Mouse (Mus musculus) regulatory T cell (primary cell): ENCODE measurements at regions not wholly inside any gene's neighbourhood (a gene's known extent, or its start where the extent isn't known, plus 50 kb on each side); places are given as distances from the start of the nearest gene placed in this dataset.

ENCODE experiments used
- in situ Hi-C: fragments of 300-600 bp; cut with MboI, MseI; formaldehyde crosslinking; loops from one replicate; pipeline ENCODE4 v1.15.1; 2025; ENCODE audit warnings: high pct_unique_total_duplicates

DNA sequence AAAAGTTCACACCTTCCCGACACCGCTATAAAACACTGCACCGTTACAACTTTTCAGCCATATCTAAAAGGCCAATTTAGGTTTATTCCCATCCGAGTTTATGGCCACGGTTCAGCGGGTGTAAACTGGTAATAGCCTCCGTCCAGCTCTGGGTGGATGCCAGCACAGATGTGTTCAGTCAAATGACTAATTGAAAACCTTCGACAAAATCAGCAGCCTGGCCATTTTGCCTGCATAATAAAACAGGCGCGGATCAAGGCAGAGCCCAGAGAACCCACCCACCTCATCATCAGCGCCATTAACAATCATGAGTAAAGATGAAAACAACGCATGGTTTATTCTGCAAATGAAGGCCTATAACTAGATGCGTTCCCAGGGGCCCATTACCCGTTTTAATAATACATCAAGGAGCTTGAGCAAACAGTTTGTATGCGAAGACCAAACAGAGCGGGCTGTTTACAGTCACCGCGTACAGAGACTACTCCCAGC, 172.1 kb upstream of the Irx3 start:
- in situ Hi-C loops = no loop called here

DNA sequence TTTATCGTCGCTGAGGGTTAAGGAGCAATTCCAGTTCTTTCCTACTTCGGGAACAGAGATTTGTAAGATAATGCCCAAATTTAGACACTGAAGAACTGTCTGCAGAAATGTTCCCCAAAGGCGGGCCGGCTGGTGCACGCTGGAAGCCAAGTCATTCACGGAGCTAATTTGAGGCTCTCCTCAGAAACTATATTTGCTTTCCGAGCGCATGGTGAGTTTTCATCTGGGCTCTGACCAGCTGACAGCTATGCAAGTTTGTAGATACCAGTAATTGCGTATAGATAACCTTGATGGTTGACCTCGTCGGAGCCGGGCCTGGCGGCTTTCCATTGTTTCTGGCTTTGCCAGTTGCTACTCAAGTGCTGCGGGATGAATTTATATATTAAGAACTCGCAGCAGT, 165.5 kb upstream of the Irx3 start:
- in situ Hi-C loops = no loop called here

DNA sequence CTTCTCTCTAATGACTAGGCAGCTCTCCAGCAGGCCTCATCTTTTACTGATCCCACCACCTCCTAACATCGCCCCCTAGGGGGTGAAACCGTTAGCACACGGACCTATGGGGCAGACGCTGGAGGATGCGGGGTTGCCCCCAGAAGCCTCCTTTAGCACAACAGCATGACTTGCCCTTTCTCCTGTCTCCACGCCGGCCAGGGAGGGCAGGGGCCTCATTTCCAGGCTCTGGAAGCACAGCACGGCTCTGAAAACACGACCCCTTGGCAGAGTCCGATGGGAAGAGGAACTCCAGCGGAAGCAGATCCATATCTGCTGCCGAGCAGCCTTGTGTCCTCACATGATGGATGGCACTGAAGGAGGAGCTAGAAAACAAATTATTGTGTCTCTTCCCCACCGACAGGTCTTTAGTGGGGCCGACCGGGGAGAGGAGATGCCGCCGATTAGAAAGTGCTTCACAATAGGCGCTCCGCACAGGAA, 165.1 kb upstream of the Irx3 start:
- in situ Hi-C loops = no loop called here

DNA sequence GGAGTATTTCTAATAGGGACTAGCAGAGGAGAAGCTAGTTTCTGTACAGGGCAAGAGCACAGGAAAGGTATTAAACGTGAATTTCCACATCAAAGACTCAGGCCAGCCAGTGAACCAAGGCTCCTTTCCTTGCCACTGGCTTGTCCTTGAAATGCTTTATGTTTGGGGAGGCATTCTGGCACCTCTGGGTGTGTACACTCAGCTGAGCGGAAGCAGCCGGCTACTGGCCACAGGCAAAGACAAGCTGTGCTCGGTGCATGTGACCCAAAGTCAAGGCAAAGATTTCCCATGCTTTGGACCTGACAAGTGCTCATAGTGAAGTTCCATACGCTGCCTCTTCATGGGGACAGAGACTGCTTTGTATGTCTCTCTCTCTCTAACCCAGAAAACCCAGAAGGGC, 159.8 kb upstream of the Irx3 start:
- in situ Hi-C loops = no loop called here

DNA sequence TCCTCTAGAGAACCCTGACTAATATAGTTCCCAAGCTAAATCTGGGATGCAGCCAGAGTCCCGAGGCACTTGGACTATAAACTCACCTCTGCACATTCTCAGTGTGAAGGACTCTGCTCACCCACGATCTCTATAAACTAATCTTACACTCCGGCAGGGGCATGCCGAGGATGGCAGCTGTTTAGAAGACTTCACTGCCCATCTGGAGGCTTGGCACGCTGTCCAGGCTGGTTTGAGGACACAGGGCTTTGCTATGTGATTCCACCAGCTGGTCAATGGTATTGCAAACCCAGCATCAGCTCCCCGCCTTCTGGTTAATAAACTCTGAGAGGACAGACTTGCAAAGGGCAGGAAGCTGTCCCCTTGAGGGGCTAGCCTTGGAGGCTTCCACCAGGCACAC, 153.3 kb upstream of the Irx3 start:
- in situ Hi-C loops = no loop called here

DNA sequence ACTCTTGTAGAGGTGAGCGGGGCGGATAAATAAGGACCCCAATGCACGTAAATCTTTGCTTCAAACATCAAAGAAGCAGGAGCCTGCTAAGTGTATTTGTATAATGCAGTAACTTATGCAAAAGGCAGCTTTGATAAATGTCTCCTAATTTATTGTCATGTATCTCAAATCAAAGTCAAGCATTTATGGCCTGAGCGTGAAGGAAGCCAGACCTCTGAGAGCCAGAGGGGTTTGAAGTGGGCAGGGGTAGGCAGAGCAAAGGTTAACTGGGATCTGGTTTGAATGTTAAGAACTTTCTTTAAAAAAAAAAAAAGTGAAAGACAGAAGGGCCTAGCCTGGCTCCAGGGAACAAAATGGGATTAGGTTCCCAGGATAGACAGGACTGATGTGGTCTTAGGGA, 151.1 kb upstream of the Irx3 start:
- in situ Hi-C loops = no loop called here

DNA sequence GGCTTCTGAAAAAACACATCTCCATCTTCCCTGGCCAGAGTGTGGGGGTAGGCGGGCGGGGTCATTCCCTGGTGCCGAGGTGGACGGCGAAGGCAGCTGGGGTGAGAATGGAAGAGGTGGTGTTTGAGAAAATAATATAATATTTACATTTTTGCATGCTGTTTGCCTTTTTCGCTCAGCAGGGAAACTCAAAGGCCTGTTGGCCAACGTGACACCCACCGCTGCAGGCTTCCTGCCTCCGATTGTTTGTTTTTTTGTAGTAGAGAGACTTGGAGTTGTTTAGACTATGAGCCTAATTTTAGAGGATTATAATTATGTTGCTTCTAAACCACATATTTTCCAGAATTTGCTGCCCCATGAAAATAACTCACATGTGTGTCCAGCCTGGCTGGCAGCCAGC, 147.2 kb upstream of the Irx3 start:
- in situ Hi-C loops = no loop called here

DNA sequence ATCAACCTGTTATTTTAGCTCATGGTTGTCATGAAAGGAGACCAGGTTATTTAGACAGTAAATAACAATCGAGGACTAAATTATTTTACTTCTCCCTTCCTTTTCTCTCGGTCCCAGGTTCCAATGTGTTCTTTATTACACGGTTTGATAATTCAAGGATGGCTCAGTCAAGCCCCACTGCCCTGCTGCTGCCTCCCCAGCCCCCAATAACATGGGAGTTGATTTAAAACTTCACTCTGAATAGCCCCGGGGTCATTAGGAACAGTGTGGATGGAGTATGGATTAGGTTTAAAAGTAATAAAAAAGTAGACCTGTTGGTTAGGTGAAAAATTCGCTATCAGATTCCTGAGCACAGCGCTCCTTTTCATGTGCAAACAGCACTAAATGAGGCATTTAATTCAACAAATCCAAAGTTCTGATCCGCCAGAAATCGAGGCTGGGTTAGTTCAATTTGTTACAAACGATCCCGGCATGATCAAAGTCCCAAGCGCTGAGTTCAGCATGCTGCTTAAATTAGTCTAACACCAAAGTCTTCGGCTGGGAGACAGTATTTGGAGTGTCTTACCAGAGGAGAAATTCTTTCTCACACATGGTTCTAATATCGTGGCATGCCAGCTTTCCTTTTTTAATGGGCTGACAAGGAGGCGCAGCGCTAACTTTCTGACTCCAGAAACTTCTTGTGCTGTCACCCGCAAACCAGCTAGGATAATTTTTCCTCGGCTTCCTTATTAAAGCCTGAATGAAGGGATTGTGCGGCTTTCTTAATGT, 146.5 kb upstream of the Irx3 start:
- in situ Hi-C loops = no loop called here

DNA sequence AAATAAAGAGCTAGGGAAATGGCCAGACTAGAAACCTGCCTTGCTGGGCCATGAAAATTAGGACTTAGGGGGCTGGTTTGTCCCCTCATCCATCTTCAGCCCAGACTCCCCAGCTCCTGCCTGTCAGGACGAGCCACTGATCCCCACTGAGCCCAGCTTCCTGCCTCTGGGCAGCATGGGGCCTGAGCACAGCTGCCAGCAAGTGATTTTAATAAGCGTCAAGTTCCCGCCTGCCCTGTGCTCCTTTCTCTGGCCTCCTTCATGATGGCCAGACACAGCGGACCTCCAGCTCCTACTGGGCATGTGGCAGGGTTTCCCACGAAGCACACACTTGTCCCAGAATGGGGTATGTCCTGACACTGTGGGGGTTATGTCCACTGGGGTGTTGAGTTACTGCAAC, 139.1 kb upstream of the Irx3 start:
- in situ Hi-C loops = no loop called here

DNA sequence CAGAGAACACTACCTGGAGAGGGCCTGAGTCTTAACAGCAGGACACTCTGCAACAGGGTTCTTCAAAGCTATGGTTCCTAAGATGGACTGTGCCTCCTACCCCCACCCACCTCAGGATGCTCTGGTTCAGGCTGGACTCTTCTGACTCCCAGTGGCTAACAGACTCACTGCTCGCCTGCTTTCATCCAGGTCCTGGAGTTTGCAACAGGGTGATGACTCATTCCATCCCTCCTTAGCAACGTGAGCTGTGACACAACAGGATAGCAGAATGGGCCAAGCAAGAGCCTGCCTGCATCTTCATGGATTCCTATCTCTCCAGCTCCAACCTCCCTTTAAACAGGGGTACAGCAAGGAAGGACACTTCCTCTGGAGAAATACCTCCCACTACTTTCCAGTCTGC, 135.4 kb upstream of the Irx3 start:
- in situ Hi-C loops = no loop called here

DNA sequence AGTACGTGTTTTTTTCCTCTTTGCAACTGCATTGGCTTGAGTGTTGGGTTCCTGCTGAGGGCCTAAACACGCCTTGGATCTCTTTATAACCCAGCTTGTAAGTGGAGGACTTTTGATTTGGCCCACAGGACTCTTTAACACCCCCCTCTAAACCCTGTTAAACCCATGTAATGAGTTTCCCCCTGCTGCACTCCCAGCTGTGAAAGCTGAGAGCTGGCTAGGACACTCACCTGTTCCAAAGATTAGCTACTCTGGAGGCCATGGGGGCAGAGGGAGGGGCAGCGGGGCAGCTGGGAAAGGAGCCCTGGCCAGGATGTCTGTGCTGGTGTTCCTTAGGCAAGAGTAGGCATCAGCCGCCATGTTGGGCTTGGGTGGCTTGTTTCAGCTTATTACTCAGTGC, 128.7 kb upstream of the Irx3 start:
- in situ Hi-C loops = no loop called here

DNA sequence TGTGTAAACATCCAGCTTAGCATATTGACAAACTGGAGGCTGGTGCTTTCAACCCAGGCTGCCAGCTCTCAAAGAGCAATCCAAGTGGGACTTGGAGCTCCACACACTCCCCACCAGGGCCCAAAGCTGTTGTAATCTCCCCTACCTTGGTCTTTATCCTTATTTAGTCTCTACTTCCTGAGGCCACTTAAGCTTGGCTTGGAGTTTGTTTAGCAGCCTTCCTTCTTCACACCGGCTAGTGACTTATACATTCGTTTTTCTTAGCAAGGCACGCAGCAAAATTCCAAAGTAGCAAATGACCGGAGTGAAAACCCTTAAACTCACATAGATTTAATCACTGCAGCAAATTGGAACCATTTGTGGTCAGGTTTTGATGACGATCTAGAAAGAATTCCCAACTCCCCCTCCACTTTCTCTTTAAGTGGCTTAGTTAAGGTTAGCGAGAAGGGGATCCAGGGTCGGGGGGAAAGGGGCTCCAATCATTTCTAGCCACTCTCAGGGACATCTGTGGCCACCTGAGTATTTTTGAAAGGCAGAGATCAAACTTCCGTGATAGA, 124.2 kb upstream of the Irx3 start:
- in situ Hi-C loops = no loop called here

DNA sequence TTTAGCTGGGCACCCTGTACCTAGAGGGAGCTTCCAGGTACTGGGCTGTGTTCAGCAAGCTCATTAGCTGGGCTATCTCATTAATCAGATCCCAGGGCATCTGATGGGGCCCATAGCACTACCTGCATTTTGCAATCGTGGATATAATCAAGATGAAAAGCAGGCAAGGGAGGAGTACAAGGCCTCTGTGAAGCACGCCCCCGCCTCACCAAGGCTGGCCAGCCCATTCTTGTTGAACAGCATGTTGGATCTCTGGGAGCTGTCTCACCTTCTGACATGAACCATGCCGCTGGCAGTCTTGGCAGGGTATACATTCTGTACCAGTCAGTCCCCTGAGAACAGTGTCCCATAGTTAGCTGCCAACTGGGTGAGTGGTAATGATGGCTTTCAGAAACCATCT, 122.3 kb upstream of the Irx3 start:
- in situ Hi-C loops = no loop called here

DNA sequence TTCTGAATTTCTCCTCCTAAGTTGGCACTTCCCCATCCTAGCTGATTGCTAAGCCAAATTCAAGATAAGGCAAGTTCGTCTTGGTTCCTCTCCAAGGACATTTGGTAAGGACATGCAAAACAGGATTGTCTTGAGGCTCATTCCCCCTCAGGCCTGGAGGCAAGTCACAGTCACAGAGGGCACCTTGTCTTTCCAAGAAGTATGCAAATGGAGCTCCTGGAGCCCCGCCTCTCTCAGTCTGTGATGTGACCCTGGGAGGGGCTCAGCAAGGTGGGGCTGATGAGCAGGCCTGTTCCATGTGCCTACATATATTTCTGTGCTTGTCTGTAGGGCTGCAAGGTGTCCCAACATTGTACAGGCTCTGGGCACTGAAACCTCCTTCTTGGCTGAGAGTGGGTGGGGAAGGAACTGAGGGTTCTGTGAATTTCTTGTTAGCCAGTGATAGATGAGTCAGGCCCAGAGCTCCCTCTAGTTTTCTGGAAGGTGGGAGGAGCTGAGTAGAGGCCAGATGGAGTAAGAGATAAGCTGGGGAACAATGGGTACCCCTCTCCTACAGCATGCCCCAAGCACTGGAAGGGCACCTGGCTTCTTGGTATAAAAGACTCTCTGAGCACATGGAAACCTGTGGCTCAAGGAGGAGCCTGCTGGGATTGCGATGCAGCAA, 120.5 kb upstream of the Irx3 start:
- in situ Hi-C loops = no loop called here

DNA sequence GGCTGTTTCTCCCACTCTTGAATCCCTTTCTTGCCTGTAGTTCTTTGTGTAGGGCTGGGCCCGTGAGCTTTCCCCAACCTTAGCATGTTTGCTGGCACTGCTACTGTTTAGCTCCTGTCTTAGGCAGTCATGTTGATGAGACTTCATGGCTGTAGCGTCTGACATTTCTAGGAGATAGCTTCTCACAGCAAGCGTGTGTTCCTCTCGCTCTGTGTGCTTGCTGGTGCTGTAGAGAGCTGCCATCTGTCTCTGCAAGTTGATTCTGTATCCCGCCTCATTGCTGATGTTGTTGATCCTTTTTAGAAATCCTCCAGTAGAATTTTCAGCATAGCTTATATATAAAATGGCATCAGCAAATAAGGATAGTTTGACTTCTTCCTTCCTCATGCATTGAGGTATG, 116.0 kb upstream of the Irx3 start:
- in situ Hi-C loops = no loop called here

DNA sequence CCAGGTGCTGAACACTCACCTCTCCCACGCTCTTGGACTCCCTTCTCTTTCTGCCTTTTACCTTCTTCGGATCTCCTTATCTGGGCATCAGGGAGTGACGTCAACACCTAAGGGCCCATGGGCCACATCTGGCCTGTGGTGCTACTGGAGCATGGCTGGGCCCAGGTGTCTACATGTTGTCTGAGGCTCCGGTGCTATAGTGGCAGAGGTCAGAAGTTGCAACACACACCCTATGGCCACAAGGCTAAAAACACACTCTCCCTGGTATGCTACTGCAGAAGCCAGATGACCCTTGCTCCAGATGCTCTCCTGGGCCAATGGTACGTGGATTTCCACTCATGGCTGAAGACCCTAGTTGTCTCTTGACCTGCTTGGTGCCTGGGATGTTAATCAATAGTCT, 112.1 kb upstream of the Irx3 start:
- in situ Hi-C loops = no loop called here

DNA sequence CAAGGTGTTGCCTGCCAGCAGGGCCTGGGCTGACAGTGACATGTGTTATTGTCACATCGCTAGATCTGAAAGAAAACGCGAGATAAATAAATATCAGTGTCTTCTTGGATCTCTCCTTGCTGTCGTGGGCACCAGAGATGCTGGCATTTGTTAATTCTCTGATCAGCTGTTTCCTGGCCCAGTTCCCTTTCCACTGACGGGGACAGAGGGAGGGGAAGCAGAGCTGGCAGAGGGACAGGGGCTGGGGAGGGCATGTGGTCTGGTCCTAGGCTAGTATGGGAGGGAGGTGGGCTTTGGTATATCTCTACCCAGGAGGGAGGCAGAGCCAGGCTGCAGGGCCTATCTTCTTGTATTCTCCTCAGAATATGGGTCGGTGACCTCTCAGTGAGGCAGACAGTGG, 111.3 kb upstream of the Irx3 start:
- in situ Hi-C loops = no loop called here

DNA sequence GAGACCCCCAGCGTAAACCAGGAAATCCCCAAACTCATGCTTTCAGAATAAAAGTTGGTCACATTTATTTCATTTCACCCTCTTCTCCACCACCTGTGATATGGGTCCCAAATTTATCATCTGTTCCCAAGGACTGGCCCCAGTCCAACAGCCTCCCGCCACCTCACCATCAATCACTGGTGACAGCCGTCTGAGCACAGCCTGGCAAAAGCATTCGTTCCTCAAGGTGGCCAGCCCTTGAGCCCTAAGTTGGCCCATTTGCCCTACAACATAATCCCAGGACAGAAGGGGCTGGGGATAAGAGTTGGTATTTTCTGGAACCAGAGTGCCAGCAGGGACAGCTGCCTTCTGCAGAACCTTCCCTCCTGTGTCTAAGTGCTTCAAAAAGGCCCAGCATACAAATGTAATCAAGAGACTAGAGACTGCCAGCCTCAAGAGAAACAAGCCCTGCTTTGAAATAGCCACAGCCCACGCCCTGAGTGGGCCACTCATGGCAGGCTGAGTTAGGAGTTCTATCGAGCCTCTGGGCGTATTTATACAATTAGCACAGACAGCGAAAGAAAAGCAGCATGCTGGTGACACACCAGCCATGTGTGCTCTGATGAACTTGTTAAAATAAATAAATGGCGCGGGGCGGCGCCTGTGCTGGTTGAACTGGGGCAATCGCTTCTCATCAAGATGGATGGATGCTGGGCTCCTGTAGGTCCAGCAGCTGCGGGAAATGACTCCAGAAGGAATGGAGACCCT, 107.9 kb upstream of the Irx3 start:
- in situ Hi-C loops = no loop called here

DNA sequence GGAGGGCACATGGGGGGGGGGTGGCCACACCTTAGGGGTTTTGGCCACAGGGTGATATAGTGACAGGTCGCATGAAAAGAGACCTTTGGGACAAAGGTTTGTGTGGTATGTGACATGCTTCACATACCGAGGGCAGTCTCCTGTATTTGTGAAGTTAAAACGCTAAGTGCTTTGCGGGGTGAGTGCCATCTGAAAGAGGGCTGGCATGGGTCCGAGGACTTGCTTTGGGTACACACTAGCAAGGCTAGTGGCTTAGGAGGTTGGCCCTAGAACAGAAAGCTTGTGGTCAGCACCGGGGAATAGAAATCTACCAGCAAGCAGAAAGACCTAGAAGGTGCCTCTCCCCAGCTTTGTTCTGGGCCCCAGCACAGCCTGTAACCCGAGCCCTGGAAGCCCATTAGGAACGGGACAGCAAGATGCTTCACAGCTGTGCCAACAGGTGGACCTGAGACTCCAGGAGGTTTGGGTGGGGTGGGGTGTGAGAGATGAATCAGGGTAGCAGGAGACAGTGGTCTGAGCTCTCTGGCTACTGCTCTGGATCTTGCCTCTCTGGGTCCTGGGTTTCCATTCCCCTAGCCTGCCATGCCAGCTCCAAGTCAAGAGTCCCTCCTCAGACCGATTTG, 107.0 kb upstream of the Irx3 start:
- in situ Hi-C loops = no loop called here

DNA sequence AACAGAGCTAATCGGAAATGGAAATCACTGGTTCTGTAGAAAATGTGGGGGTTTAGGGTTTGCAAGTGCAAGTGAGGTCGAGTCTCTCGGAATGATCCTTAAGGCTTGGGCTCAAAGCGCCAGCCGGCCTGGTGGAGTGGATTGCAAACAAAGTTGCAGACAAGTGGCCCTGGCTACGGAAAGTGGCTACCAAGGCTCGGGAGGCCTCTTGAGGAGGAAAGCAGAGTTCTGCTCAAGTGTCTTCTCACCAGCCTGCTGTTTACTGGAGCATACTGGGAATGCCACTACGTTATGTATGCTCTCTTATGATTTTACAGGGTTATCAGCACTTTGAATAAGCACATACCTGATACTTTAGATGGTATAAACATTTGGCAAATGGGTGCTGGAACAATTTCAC, 105.3 kb upstream of the Irx3 start:
- in situ Hi-C loops = no loop called here

DNA sequence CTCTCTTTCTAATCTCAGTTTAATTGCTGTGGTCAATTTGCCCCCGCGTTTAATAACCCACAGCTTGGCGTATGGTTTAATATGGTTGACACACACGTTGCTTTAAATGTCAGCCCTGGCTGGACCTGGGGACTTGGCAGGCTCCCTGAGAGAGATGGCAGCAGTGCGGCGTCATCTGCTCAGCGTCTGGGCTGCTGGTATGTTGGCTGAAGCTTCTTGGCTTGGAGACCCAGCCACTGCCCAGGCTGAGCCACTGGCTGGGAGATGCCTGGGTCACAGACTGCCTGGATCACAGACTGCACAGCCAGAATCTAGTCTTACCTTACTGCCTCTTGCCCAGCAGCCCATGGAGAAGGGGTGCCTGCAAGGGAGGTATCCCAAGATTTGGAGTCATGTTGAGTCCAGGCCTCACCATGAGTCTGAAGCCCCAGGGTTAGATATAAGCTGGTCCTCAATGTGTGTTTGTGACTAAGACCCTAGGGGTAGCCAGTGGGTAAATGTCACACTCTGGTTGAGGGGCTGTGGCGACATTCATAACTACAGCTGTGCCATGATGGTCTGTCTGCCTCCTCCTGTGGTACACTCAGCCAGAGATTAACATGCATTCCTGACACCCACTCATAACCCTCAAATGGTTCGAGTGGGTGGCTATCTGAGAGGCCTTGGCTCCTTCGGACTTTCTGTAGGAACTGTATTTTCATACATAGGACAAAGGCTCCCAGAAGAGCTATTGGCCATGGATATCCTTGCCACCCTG, 99.8 kb upstream of the Irx3 start:
- in situ Hi-C loops = no loop called here
